Mouse (Mus musculus): ENCODE measurements around the gene Brms1. TPM values are rescaled to one million over a fixed set of nuclear protein-coding genes. Genes with fewer than 3 reads are reported as not detected.
A peak's percentile ranks its signal among the peaks of the same experiment; 100 is the strongest.
"Not testable (repeated sequence)": the region's sequence is repeated elsewhere in the genome, so short reads cannot be mapped to it uniquely, and the experiment has no call there.

Brms1 gene
- total RNA-seq, 2 experiments from 2014 or later: 13.5 to 15.6 TPM

GRCm38 (mm10) chr19:5084834-5085144 is 43.6 kb downstream of the Brms1 start:
- intact Hi-C loops (cut with DNase I): no loop called here
- DNase-seq: no peak

GRCm38 (mm10) chr19:5085145-5085863 is 44.1 kb downstream of the Brms1 start, which contains the start of gene Tmem151a:
Gene Tmem151a, minus strand, starts transcription at chr19:5085531.
- intact Hi-C loops (cut with DNase I): no loop called here
- no peak for DNase-seq

- DNase-seq; intact Hi-C loops (cut with DNase I): not testable (repeated sequence)
Observed at GRCm38 (mm10) chr19:5086533-5086932, 45.4 kb downstream of the Brms1 start.

GRCm38 (mm10) chr19:5087884-5088728 is 47.0 kb downstream of the Brms1 start, which contains the start of gene Yif1a:
Gene Yif1a, plus strand, starts transcription at chr19:5088538.
- intact Hi-C loops (cut with DNase I): no loop called here
- DNase-seq: peak; percentile 97 to 98

- DNase-seq: no peak
- intact Hi-C loops (cut with DNase I): no loop called here
Observed at GRCm38 (mm10) chr19:5089324-5089723, 48.2 kb downstream of the Brms1 start.

GRCm38 (mm10) chr19:5092083-5092482 is 50.9 kb downstream of the Brms1 start:
- DNase-seq: no peak
- intact Hi-C loops (cut with DNase I): no loop called here

GRCm38 (mm10) chr19:5093481-5094242 is 52.5 kb downstream of the Brms1 start:
- intact Hi-C loops (cut with DNase I): loop anchor here (2.0 kb wide), 1 partner anchor 47 kb away; no protein-coding TSS in a partner anchor
- no peak for DNase-seq

DNA sequence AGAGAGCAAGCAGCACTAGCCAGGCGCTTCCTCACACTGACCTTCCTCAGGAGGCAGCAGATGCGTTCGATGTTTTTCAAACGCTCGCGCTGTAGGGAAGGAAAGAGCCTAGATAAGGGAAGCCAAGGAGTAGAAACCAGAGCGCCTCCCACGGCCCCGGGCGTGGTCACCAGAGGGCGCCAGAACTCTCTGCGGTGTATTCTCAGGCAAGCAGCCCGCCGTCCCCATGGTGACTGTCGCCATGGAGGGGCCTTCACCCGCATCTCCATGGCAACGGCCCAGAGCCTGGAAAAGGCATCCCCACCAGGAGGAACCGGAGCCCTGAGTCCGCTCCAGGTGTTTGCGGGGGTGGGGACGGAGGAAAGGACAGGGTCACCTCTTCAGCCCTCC is 53.1 kb downstream of the Brms1 start:
- intact Hi-C loops (cut with DNase I): loop anchor here (2.0 kb wide), 1 partner anchor 47 kb away; no protein-coding TSS in a partner anchor
- DNase-seq: peak; percentile 91 to 96

DNA sequence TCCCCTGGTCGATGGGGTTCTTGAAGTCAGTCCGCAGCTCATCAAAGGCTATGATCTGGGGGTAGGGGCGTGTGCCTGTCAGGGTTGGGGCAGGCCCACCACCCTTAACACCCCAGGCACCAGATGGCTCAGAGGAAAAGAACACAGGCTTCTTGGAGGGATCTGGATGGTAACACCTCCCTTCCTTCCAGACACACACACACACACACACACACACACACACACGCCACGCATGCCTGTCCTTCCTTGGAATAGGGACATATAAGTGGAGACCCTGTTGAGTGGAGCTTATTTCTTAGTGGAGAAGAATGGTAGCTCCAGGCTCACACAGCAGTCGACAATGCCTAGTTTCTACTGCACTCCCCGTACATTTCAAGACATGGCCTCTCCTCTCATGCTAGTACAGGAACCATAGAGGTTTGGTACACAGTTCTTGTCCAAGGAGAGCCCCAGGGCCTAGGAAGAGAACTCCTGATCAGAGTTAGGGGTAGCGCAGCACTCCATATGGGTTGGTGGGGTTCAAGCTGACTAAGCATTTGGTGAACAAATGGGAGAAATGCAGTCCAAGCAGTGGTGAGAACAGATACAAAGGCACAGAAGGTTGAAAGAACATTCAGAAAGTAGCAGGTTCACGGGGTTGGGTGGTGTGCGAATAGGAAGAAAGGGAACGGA is 53.7 kb downstream of the Brms1 start:
- no peak for DNase-seq
- intact Hi-C loops (cut with DNase I): loop anchor here (2.0 kb wide), 1 partner anchor 46 kb away; no protein-coding TSS in a partner anchor

DNA sequence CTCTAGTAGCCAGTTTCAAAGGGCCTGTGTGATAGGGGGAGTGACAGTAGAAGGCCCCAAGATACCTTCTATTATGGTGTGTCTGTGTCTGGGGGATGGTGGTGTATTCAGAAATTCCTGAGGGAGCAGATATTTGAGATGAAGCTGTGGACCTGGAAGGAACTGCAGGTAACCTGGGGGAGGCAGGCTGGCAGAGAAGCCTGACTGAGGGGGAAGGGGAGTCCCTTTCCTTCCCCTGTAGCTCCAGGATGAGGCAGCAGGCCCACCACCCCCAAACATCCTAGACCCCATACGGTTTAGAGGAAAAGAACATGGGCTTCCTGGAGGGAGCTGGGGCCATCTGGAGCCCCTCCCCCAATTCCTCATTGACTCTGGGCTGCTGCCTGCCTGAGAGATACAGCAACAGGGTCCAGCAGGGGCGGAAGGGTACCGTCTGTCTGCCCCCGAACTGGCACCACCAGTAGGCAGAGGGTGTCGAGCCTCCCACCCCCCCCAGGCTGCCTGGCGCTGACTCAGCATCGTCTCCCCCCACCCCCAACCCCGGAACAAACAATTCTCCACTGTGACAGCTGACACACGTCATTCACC is 54.8 kb downstream of the Brms1 start:
- intact Hi-C loops (cut with DNase I): loop anchor here (2.0 kb wide), 1 partner anchor 45 kb away; no protein-coding TSS in a partner anchor
- no peak for DNase-seq

- intact Hi-C loops (cut with DNase I): no loop called here
- DNase-seq: no peak
Observed at GRCm38 (mm10) chr19:5097521-5098362, 56.6 kb downstream of the Brms1 start.

- DNase-seq: peak; percentile 69 to 70
- intact Hi-C loops (cut with DNase I): no loop called here
Observed at GRCm38 (mm10) chr19:5098363-5099143, 57.4 kb downstream of the Brms1 start, which contains the start of gene Cnih2. Gene Cnih2, minus strand, starts transcription at chr19:5098521.

Other genes with a start within 250 kb of the Brms1 start
- 10 to 100 TPM; 43.1 to 49.2 TPM for gene Rbm4, start 247.5 kb upstream of the Brms1 start, total RNA-seq (2021)
- gene Gm21992, start 229.7 kb upstream of the Brms1 start, total RNA-seq (2021): 10 to 100 TPM; 16.8 to 17.8 TPM
- gene Rbm14, start 229.7 kb upstream of the Brms1 start, total RNA-seq (2021): 10 to 100 TPM; 33.8 to 34.6 TPM
- 10 to 100 TPM; 36.0 to 36.9 TPM for gene Ccs, start 202.0 kb upstream of the Brms1 start, total RNA-seq (2021)
- gene Ccdc87, start 202.0 kb upstream of the Brms1 start, total RNA-seq (2021): not detected
- gene Ctsf, start 186.2 kb upstream of the Brms1 start, total RNA-seq (2021): 10 to 100 TPM; 54.7 to 56.0 TPM
- under 1 TPM; 0.37 to 0.53 TPM for gene Actn3, start 163.4 kb upstream of the Brms1 start, total RNA-seq (2021)
- gene Zdhhc24, start 162.7 kb upstream of the Brms1 start, total RNA-seq (2021): 1 to 10 TPM; 4.0 to 5.0 TPM
- 1 to 10 TPM; 5.1 to 5.3 TPM for gene Bbs1, start 134.7 kb upstream of the Brms1 start, total RNA-seq (2021)
- 10 to 100 TPM; 37.4 to 38.2 TPM for gene Dpp3, start 113.1 kb upstream of the Brms1 start, total RNA-seq (2021)
- under 1 TPM; 0.53 to 0.94 TPM for gene Peli3, start 98.2 kb upstream of the Brms1 start, total RNA-seq (2021)
- 10 to 100 TPM; 62.0 to 67.0 TPM for gene Mrpl11, start 79.2 kb upstream of the Brms1 start, total RNA-seq (2021)
- gene Npas4, start 51.0 kb upstream of the Brms1 start, total RNA-seq (2021): under 1 TPM; 0.10 to 0.24 TPM
- 10 to 100 TPM; 21.2 to 23.9 TPM for gene Slc29a2, start 17.5 kb upstream of the Brms1 start, total RNA-seq (2021)
- gene B4gat1, start 2.5 kb upstream of the Brms1 start, total RNA-seq (2021): 10 to 100 TPM; 38.3 to 45.5 TPM
- gene AC124502.3, start 2.5 kb upstream of the Brms1 start, total RNA-seq (2021): 1 to 10 TPM; 1.6 to 2.3 TPM
- 1 to 10 TPM; 2.1 to 2.4 TPM for gene Rin1, start 9.1 kb downstream of the Brms1 start, total RNA-seq (2021)
- 10 to 100 TPM; 33.8 to 39.7 TPM for gene Cd248, start 26.7 kb downstream of the Brms1 start, total RNA-seq (2021)
- 1 to 10 TPM; 3.3 to 3.5 TPM for gene Tmem151a, start 44.2 kb downstream of the Brms1 start, total RNA-seq (2021)
- 10 to 100 TPM; 72.8 to 78.3 TPM for gene Yif1a, start 47.2 kb downstream of the Brms1 start, total RNA-seq (2021)
- gene Cnih2, start 57.2 kb downstream of the Brms1 start, total RNA-seq (2021): under 1 TPM; 0.57 to 0.82 TPM
- gene Rab1b, start 65.7 kb downstream of the Brms1 start, total RNA-seq (2021): 100 to 1,000 TPM; 193 to 204 TPM
- gene Klc2, start 77.2 kb downstream of the Brms1 start, total RNA-seq (2021): 10 to 100 TPM; 38.8 to 42.8 TPM
- gene Pacs1, start 231.8 kb downstream of the Brms1 start, total RNA-seq (2021): 10 to 100 TPM; 24.5 to 27.8 TPM

Measured in heart, postnatal 10 days (tissue).